Mouse (Mus musculus) left cerebral cortex, postnatal 36 days (tissue): ENCODE results near the gene Rassf3. TPM values are rescaled to one million over a fixed set of nuclear protein-coding genes. Genes with fewer than 3 reads are reported as not detected.

Experiments used
- total RNA-seq, 2 experiments: library from RNA; stranded (reverse); gene quantifications; 2 replicates each; pipeline ENCODE4 v1.2.3; 2021

The Rassf3 gene
- total RNA-seq, 2 experiments from 2014 or later = 30.8 to 47.3 TPM

Other genes starting within 250 kb of the Rassf3 start
- 10 to 100 TPM; 78.5 to 92.3 TPM for gene Tbc1d30, start 125.1 kb downstream of the Rassf3 start, total RNA-seq
- 10 to 100 TPM; 78.5 to 80.8 TPM for gene Gns, start 111.3 kb downstream of the Rassf3 start, total RNA-seq
- gene Tbk1, start 110.4 kb upstream of the Rassf3 start, total RNA-seq = 10 to 100 TPM; 43.9 to 48.7 TPM
- 10 to 100 TPM; 69.8 to 70.9 TPM for gene Xpot, start 150.0 kb upstream of the Rassf3 start, total RNA-seq
- under 1 TPM; 0.27 to 0.47 TPM for gene D930020B18Rik, start 165.2 kb upstream of the Rassf3 start, total RNA-seq